Mouse (Mus musculus): Measurements from ENCODE around the gene Rrp12. TPM values are rescaled to one million over a fixed set of nuclear protein-coding genes. Genes with fewer than 3 reads are reported as not detected.
A peak's percentile ranks its signal among the peaks of the same experiment; 100 is the strongest.
"Not testable (repeated sequence)": the region's sequence is repeated elsewhere in the genome, so short reads cannot be mapped to it uniquely, and the experiment has no call there.

Gene Rrp12
- polyA plus RNA-seq, 1 experiment from 2014 or later, result 19.4 TPM

- H3K27ac ChIP-seq (replicated peaks), result no peak overlapping the region
- no peak overlapping the region for H3K9ac ChIP-seq
- no peak for ATAC-seq (ENCODE audit: low FRiP score, low read depth)
- H3K4me2 ChIP-seq, result no peak overlapping the region
- H3K4me3 ChIP-seq, result no peak overlapping the region
- no peaks in the 10 kb centered on the region for H3K9me3 ChIP-seq
- H3K4me1 ChIP-seq (replicated peaks), result no peaks in the 10 kb centered on the region
- no peaks in the 10 kb centered on the region for H3K27me3 ChIP-seq
- peaks cover 5% of the 10 kb centered on the region; the same call in 1 of the 2 replicates for H3K36me3 ChIP-seq
- WGBS, result 95% methylated on average over 3 of the region's 3 CpGs
Measured at GRCm38 (mm10) chr19:41857816-41858310, 38.1 kb downstream of the Rrp12 start.

- Histone ChIP-seq H3K36me3 (peaks cover 3% of the 10 kb centered on the region; the same call in 1 of the 2 replicates), H3K4me3 (no peak overlapping the region), H3K4me2 (no peak overlapping the region), H3K9me3 (no peaks in the 10 kb centered on the region), H3K4me1 (replicated peaks) (no peaks in the 10 kb centered on the region), H3K27me3 (no peaks in the 10 kb centered on the region), H3K9ac (no peak overlapping the region), H3K27ac (replicated peaks) (no peak overlapping the region)
- WGBS, result 92% methylated on average over 5 of the region's 5 CpGs
- ATAC-seq (ENCODE audit: low FRiP score, low read depth), result no peak
Measured at GRCm38 (mm10) chr19:41857086-41857762, 38.7 kb downstream of the Rrp12 start.

- WGBS, result 95% methylated on average over 4 of the region's 4 CpGs
Measured at GRCm38 (mm10) chr19:41852423-41852822, 43.5 kb downstream of the Rrp12 start.

GRCm38 (mm10) chr19:41850719-41851543 lies 45.0 kb downstream of the Rrp12 start:
- Histone ChIP-seq H3K36me3 (no peaks in the 10 kb centered on the region), H3K4me3 (no peak overlapping the region), H3K4me1 (replicated peaks) (peaks cover 29% of the 10 kb centered on the region), H3K27ac (replicated peaks) (peak overlapping the region; percentile 82), H3K4me2 (peak overlapping the region; percentile 37), H3K9ac (0 out of 2 replicates have a peak overlapping the region, but pooled peaks have one; percentile 6), H3K27me3 (no peaks in the 10 kb centered on the region), H3K9me3 (no peaks in the 10 kb centered on the region)
- 15% methylated on average over 14 of the region's 14 CpGs for WGBS
- ATAC-seq (ENCODE audit: low FRiP score, low read depth), result no peak

More at GRCm38 (mm10) chr19:41852423-41852822, 43.5 kb downstream of the Rrp12 start:
- H3K27ac ChIP-seq (replicated peaks), result no peak overlapping the region
- no peak overlapping the region for H3K4me2 ChIP-seq
- H3K4me1 ChIP-seq (replicated peaks), result peaks cover 18% of the 10 kb centered on the region
- no peak overlapping the region for H3K4me3 ChIP-seq
- H3K9ac ChIP-seq, result no peak overlapping the region
- H3K9me3 ChIP-seq, result no peaks in the 10 kb centered on the region
- ATAC-seq (ENCODE audit: low FRiP score, low read depth), result no peak
- H3K36me3 ChIP-seq, result no peaks in the 10 kb centered on the region
- no peaks in the 10 kb centered on the region for H3K27me3 ChIP-seq

GRCm38 (mm10) chr19:41850021-41850718 lies 45.8 kb downstream of the Rrp12 start:
- Histone ChIP-seq H3K27me3 (no peaks in the 10 kb centered on the region), H3K9ac (no peak overlapping the region), H3K4me3 (no peak overlapping the region), H3K9me3 (no peaks in the 10 kb centered on the region), H3K36me3 (no peaks in the 10 kb centered on the region), H3K4me2 (peak overlapping the region; percentile 37), H3K27ac (replicated peaks) (peak overlapping the region; percentile 82), H3K4me1 (replicated peaks) (peaks cover 35% of the 10 kb centered on the region)
- ATAC-seq (ENCODE audit: low FRiP score, low read depth), result no peak
- WGBS, result 13% methylated on average over 6 of the region's 6 CpGs

GRCm38 (mm10) chr19:41847992-41848851 lies 47.8 kb downstream of the Rrp12 start, which contains the start of gene Frat2:
Gene Frat2 (minus strand): TSS chr19:41848132.
- WGBS, result under 1% methylated on average over 71 of the region's 72 CpGs
- H3K4me1 ChIP-seq (replicated peaks), result peaks cover 35% of the 10 kb centered on the region
- peak; percentile 96 for ATAC-seq (ENCODE audit: low FRiP score, low read depth)
- no peaks in the 10 kb centered on the region for H3K36me3 ChIP-seq
- H3K9ac ChIP-seq, result peak within 1 kb of the TSS; percentile 58
- H3K27ac ChIP-seq (replicated peaks), result peak within 1 kb of the TSS; percentile 96
- no peaks in the 10 kb centered on the region for H3K27me3 ChIP-seq
- no peaks in the 10 kb centered on the region for H3K9me3 ChIP-seq
- peak within 1 kb of the TSS; percentile 61 for H3K4me3 ChIP-seq
- H3K4me2 ChIP-seq, result peak within 1 kb of the TSS; percentile 89

- under 1% methylated on average over 45 of the region's 53 CpGs for WGBS
- not testable (repeated sequence) for H3K9me3 ChIP-seq
- peak overlapping the region; percentile 89 for H3K4me2 ChIP-seq
Measured at GRCm38 (mm10) chr19:41847614-41847991, 48.4 kb downstream of the Rrp12 start.

GRCm38 (mm10) chr19:41847091-41847581 lies 48.8 kb downstream of the Rrp12 start:
- H3K4me3 ChIP-seq, result peak overlapping the region; percentile 61
- no peak for ATAC-seq (ENCODE audit: low FRiP score, low read depth)
- peak overlapping the region; percentile 89 for H3K4me2 ChIP-seq
- H3K4me1 ChIP-seq (replicated peaks), result peaks cover 35% of the 10 kb centered on the region
- H3K9ac ChIP-seq, result peak overlapping the region; percentile 58
- H3K27ac ChIP-seq (replicated peaks), result peak overlapping the region; percentile 96
- no peaks in the 10 kb centered on the region for H3K9me3 ChIP-seq
- under 1% methylated on average over 64 of the region's 64 CpGs for WGBS
- H3K27me3 ChIP-seq, result no peaks in the 10 kb centered on the region
- no peaks in the 10 kb centered on the region for H3K36me3 ChIP-seq

More at GRCm38 (mm10) chr19:41847614-41847991, 48.4 kb downstream of the Rrp12 start:
- ATAC-seq (ENCODE audit: low FRiP score, low read depth), result peak; percentile 65
- Histone ChIP-seq H3K27ac (replicated peaks) (peak overlapping the region; percentile 96), H3K4me3 (peak overlapping the region; percentile 61), H3K4me1 (replicated peaks) (peaks cover 35% of the 10 kb centered on the region), H3K9ac (peak overlapping the region; percentile 58)
- not testable (repeated sequence) for H3K36me3 ChIP-seq, H3K27me3 ChIP-seq

GRCm38 (mm10) chr19:41846366-41847090 lies 49.4 kb downstream of the Rrp12 start:
- H3K9me3 ChIP-seq, result no peaks in the 10 kb centered on the region
- H3K36me3 ChIP-seq, result no peaks in the 10 kb centered on the region
- no peak for ATAC-seq (ENCODE audit: low FRiP score, low read depth)
- peak overlapping the region; percentile 61 for H3K4me3 ChIP-seq
- peaks cover 34% of the 10 kb centered on the region for H3K4me1 ChIP-seq (replicated peaks)
- WGBS, result 13% methylated on average over 21 of the region's 21 CpGs
- H3K4me2 ChIP-seq, result peak overlapping the region; percentile 89
- H3K27me3 ChIP-seq, result no peaks in the 10 kb centered on the region
- peak overlapping the region; percentile 58 for H3K9ac ChIP-seq
- peak overlapping the region; percentile 96 for H3K27ac ChIP-seq (replicated peaks)

GRCm38 (mm10) chr19:41844345-41844744 lies 51.6 kb downstream of the Rrp12 start:
- no peak for ATAC-seq (ENCODE audit: low FRiP score, low read depth)
- Histone ChIP-seq H3K9ac (no peak overlapping the region), H3K4me2 (no peak overlapping the region), H3K4me1 (replicated peaks) (peaks cover 17% of the 10 kb centered on the region), H3K27me3 (no peaks in the 10 kb centered on the region), H3K4me3 (no peak overlapping the region), H3K36me3 (no peaks in the 10 kb centered on the region), H3K9me3 (no peaks in the 10 kb centered on the region), H3K27ac (replicated peaks) (no peak overlapping the region)
- 80% methylated on average over 6 of the region's 6 CpGs for WGBS

Measured in hindbrain, embryonic 15.5 days (tissue).